Mouse (Mus musculus) olfactory bulb, adult 2 months (tissue): ENCODE results near the gene U2surp. TPM values are rescaled to one million over a fixed set of nuclear protein-coding genes. Genes with fewer than 3 reads are reported as not detected.

Experiments used
- H3K27ac ChIP-seq: fragments of 200-500 bp; 2 replicates; pipeline ENCODE4 v1.5.1; 2012; ENCODE audit warnings: low read depth, low read length; ENCODE audit not compliant: insufficient read depth
- H3K4me1 ChIP-seq: fragments of 200-500 bp; 2 replicates; pipeline ENCODE4 v1.6.1; 2012; ENCODE audit warnings: low read length; ENCODE audit not compliant: control insufficient read depth, insufficient read depth
- H3K4me3 ChIP-seq: fragments of 200-500 bp; 2 replicates; pipeline ENCODE4 v1.5.1; 2012; ENCODE audit warnings: mild to moderate bottlenecking, low read depth, low read length, moderate library complexity; ENCODE audit not compliant: insufficient read depth
- CTCF ChIP-seq: fragments of 200-500 bp; IDR thresholded peaks from 2 replicates; pipeline ENCODE4 v1.5.1; 2012; ENCODE audit warnings: low read depth, mild to moderate bottlenecking, low read length, moderate library complexity; ENCODE audit not compliant: insufficient read depth
- POLR2A ChIP-seq: fragments of 200-500 bp; IDR thresholded peaks from 2 replicates; pipeline ENCODE4 v1.6.1; 2012; ENCODE audit warnings: mild to moderate bottlenecking, low read depth, low read length, moderate library complexity; ENCODE audit not compliant: insufficient read depth
- WGBS: fragments of 180-500 bp; shearing (Covaris S2); methylation state at CpG from one replicate; pipeline ENCODE4 v1.1.7; 2018; 5-methylcytosine and 5-hydroxymethylcytosine counted together
- polyA plus RNA-seq: library from polyadenylated mRNA; stranded (reverse); fragments of >200 nt; gene quantifications from 2 replicates; pipeline ENCODE4 v1.2.4, GENCODE M21; 2012; ENCODE audit warnings: low replicate concordance; ENCODE audit not compliant: missing spikeins, insufficient read depth, insufficient read length

The U2surp gene
- polyA plus RNA-seq, 1 experiment, result not detected

DNA sequence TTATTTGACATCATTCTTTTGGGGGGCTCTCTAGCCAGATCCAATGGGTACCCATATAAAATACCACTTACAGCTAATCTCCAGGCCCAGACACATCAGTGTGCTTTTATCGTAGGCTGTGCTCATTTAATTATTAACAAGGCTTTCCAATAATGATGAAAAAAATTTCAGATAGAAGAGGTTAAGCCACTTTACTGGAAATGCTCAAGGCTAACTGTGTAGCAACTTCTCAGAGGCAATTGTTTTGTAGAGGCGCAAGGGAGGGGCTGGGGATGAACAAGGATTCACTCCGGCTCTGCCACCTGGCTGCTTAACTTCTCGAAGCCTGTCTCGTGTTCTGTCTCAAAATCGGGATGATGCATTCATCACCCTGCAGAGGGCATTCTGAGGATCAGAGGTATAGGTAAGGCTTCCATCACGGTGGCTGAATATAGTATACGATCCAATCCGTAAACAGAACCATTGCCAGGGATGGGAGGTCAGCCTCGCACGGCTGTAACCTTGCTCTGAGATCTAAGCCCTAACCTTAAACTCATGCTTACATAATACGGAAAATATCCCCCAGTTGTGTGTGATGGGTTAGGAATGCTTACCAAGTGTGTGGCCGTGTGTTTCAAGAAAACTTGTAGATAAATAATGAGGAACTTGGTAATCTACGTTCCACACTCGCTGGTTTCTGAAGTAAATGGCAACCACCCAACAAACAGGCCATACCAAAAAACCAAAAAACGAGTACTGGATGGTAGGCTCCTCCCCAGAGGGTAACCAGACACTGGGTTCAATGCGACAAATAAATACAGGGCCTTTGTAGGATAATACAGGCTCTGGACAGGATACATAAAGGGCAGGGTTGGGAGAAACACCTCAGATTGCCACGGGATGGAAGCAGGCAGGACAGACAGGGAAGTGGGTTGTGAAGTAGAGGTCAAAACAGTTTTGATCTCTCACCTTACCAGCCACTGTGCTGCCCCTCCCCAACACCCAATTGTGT is 42.7 kb upstream of the U2surp start:
- H3K27ac ChIP-seq, result no peak overlapping the region
- 0 out of 2 replicates have a peak, but pooled peaks cover 6% of the 10 kb centered on the region for H3K4me1 ChIP-seq
- no peak for TF ChIP-seq POLR2A
- TF ChIP-seq CTCF, result no peak
- H3K4me3 ChIP-seq, result no peak overlapping the region
- WGBS, result 87% methylated on average over 18 of the region's 18 CpGs

DNA sequence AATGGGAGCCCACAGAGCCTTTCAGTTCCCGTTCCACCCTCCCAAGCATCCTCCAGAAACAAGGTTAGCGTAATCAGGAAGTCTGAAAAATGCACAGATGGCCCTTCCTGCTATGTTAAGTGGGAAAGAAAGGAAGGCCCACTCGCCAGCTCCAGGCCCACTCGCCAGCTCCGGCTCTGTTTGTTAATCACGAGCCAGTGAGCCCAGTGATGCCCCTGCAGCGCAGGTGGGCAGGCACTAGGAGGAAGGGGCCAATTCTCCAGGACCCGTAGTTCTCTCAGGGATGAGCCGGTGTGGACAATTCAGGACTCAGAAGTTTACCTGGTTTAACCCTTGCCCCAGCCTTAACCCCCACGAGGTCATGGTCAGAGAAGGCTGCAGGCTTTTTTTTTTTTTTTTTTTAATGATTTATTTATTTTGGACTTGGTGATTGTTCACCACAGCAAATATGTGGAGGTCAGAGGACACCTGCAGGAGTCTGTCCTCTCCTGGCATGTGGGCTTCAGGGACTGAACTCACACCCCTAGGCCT is 40.4 kb upstream of the U2surp start:
- H3K27ac ChIP-seq, result no peak overlapping the region
- TF ChIP-seq CTCF (no peak), POLR2A (no peak)
- no peak overlapping the region for H3K4me3 ChIP-seq
- 77% methylated on average over 10 of the region's 10 CpGs for WGBS
- H3K4me1 ChIP-seq, result 0 out of 2 replicates have a peak, but pooled peaks cover 7% of the 10 kb centered on the region

DNA sequence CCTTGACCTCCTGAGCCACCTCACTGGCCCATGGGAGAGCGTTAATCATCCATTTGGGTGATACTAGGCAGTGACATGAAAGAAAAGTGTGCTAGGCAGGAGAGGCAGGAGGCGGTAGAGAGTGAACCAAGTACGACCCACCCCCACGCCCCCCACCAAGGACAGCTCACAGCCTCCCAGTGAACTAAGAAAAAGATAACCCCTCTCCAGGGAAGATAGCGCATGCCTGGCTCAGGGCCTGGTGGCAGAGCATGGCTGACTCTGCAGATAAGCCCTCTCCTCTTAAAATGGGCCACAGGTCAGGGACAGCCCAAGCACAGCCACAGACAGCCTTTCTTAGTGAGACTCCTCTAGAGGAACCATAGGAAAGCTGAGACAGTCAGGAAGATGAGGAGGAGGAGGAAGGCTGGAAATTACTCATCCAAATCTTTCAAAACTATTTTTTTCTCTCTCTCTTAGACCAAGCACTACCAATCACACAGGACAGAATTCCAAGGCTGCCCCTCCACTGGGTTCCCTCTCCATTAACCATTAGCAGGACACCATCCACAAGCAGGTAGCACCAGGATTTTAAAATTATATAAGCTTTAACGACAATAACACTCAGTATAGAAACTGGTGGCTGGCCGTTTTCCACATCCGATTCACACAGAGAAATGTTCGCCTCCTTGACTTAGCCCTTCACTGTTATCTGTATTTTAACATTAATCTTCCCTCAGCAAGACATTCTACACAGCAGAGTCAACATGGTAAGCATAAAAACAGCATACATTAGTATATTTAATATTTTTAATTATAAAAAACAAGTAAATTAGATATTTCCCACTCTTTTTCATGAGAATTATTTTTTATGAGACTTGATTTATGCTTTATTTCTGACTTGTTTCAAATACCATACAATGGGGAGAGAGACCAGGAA is 39.3 kb upstream of the U2surp start:
- Histone ChIP-seq H3K4me1 (0 out of 2 replicates have a peak, but pooled peaks cover 7% of the 10 kb centered on the region), H3K4me3 (no peak overlapping the region), H3K27ac (no peak overlapping the region)
- TF ChIP-seq POLR2A (no peak), CTCF (no peak)
- WGBS, result 83% methylated on average over 9 of the region's 9 CpGs

DNA sequence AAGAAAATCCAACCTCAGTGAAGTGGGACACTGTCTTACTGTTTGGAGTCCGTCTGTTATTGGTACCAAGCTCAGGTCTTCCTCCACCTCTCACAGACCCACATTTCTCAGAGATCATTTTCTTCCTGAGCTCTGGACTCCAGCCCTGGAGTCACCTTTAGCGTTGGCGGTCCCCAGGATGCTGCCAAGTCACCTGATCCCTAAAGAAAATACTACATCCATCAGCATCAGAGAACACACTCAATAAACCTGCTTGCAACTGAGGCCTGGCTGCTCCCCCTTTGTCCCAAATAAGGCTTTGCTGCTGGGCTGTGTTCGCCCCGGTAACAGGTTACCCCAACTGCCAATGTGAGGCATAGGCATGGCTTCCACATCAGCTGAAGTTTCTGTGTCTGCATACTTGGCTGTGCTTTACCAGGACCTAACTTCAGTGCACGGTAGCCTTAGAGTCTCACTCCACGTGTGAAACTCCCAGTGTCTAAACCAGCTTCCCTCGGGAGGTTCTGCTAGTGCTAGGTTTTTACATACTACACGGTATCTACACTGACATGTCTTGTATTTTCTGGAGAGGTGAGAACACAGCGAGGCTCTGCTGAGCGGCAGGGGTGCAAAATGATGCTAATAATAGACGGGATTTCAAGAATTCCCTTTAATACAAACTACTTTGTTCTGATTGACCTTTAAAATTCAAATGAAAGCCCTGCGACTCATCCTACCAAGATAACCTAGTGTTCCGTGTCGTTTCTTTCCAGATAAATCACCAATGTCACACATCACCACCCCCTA is 38.0 kb upstream of the U2surp start:
- no peak for TF ChIP-seq CTCF
- no peak overlapping the region for H3K4me3 ChIP-seq
- WGBS, result 54% methylated on average over 15 of the region's 15 CpGs
- 0 out of 2 replicates have a peak, but pooled peaks cover 7% of the 10 kb centered on the region for H3K4me1 ChIP-seq
- H3K27ac ChIP-seq, result no peak overlapping the region

GRCm38 (mm10) chr9:95546679-95547078 is 34.9 kb upstream of the U2surp start:
- 49% methylated on average over 7 of the region's 7 CpGs for WGBS
- Histone ChIP-seq H3K4me3 (no peak overlapping the region), H3K4me1 (0 out of 2 replicates have a peak, but pooled peaks cover 10% of the 10 kb centered on the region), H3K27ac (no peak overlapping the region)
- TF ChIP-seq POLR2A (no peak), CTCF (no peak)

DNA sequence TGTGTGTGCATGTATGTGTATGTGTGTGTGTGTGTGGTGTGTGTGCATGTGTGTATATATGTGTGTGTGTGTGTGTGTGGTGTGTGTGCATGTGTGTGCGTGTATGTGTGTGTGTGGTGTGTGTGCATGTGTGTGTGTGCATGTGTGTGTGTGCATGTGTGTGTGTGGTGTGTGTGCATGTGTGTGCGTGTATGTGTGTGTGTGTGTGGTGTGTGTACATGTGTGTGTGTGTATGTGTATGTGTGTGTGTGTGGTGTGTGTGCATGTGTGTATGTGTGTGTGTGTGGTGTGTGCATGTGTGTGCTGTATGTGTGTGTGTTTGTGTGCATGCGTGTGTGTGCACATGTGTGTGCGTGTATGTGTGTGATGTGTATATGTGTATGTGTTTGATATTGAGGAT is 32.8 kb upstream of the U2surp start:
- 0 out of 2 replicates have a peak, but pooled peaks cover 4% of the 10 kb centered on the region for H3K4me1 ChIP-seq
- no peak overlapping the region for H3K4me3 ChIP-seq
- H3K27ac ChIP-seq, result no peak overlapping the region
- TF ChIP-seq CTCF (no peak), POLR2A (no peak)
- 93% methylated on average over 4 of the region's 4 CpGs for WGBS

GRCm38 (mm10) chr9:95542475-95542874 is 30.7 kb upstream of the U2surp start:
- WGBS, result 66% methylated on average over 6 of the region's 6 CpGs
- no peak overlapping the region for H3K27ac ChIP-seq
- no peak for TF ChIP-seq POLR2A
- no peak for TF ChIP-seq CTCF
- H3K4me1 ChIP-seq, result 0 out of 2 replicates have a peak, but pooled peaks cover 3% of the 10 kb centered on the region
- no peak overlapping the region for H3K4me3 ChIP-seq

GRCm38 (mm10) chr9:95541650-95542432 is 30.0 kb upstream of the U2surp start:
- H3K27ac ChIP-seq, result no peak overlapping the region
- TF ChIP-seq CTCF (no peak), POLR2A (no peak)
- WGBS, result 62% methylated on average over 15 of the region's 15 CpGs

More at GRCm38 (mm10) chr9:95541650-95542432, 30.0 kb upstream of the U2surp start:
- Histone ChIP-seq H3K4me1 (0 out of 2 replicates have a peak, but pooled peaks cover 3% of the 10 kb centered on the region), H3K4me3 (no peak overlapping the region)
